Mouse (Mus musculus) layer of hippocampus, adult 2 months (tissue): Measurements from ENCODE around the gene G0s2. TPM values are rescaled to one million over a fixed set of nuclear protein-coding genes. Genes with fewer than 3 reads are reported as not detected.
"Not testable (repeated sequence)": the region's sequence is repeated elsewhere in the genome, so short reads cannot be mapped to it uniquely, and the experiment has no call there.

Experiments
- DNase-seq, 2 experiments: peaks; one replicate each; pipeline ENCODE4 v3.0.0; 2022; ENCODE audit warnings: low spot score in 2 of 2
- H3K27ac ChIP-seq: fragments of 200-600 bp; 2 replicates; pipeline ENCODE4 v1.8.1; 2022
- H3K4me3 ChIP-seq: fragments of 200-600 bp; 2 replicates; pipeline ENCODE4 v1.8.1; 2022; ENCODE audit warnings: mild to moderate bottlenecking
- CTCF ChIP-seq: fragments of 200-600 bp; conservative IDR thresholded peaks from 2 replicates; pipeline ENCODE4 v1.8.1; 2022; ENCODE audit warnings: antibody characterized with exemption, mild to moderate bottlenecking, moderate library complexity
- total RNA-seq, 2 experiments: library from RNA; stranded (reverse); gene quantifications; 2 replicates each; pipeline ENCODE4 v1.2.3; 2021

The G0s2 gene
- total RNA-seq, 2 experiments from 2014 or later = 8.5 to 10.0 TPM

- DNase-seq = no peak
- peak overlapping the region; percentile 78 for H3K27ac ChIP-seq
- H3K4me3 ChIP-seq = no peak overlapping the region
- TF ChIP-seq CTCF = no peak
Observed at GRCm38 (mm10) chr1:193256621-193257098, 16.4 kb downstream of the G0s2 start.

- TF ChIP-seq CTCF = no peak
- H3K27ac ChIP-seq = peak overlapping the region; percentile 78
- no peak overlapping the region for H3K4me3 ChIP-seq
- DNase-seq = no peak
Observed at GRCm38 (mm10) chr1:193256289-193256577, 16.8 kb downstream of the G0s2 start.

GRCm38 (mm10) chr1:193255488-193256288, 17.3 kb downstream of the G0s2 start:
- Histone ChIP-seq H3K27ac (no peak overlapping the region), H3K4me3 (no peak overlapping the region)
- TF ChIP-seq CTCF = peak; percentile 91
- DNase-seq = peak; percentile 77 to 84

GRCm38 (mm10) chr1:193255032-193255431, 18.0 kb downstream of the G0s2 start:
- TF ChIP-seq CTCF = no peak
- DNase-seq = no peak

GRCm38 (mm10) chr1:193253895-193254294, 19.1 kb downstream of the G0s2 start:
- DNase-seq, H3K4me3 ChIP-seq, H3K27ac ChIP-seq: not testable (repeated sequence)
- TF ChIP-seq CTCF = peak; percentile 35

More at GRCm38 (mm10) chr1:193255032-193255431, 18.0 kb downstream of the G0s2 start:
- H3K4me3 ChIP-seq = no peak overlapping the region
- H3K27ac ChIP-seq = no peak overlapping the region

GRCm38 (mm10) chr1:193252616-193253015, 20.4 kb downstream of the G0s2 start:
- no peak for DNase-seq
- no peak overlapping the region for H3K4me3 ChIP-seq
- no peak overlapping the region for H3K27ac ChIP-seq
- no peak for TF ChIP-seq CTCF

- TF ChIP-seq CTCF = no peak
- DNase-seq = no peak
- H3K4me3 ChIP-seq = no peak overlapping the region
- no peak overlapping the region for H3K27ac ChIP-seq
Observed at GRCm38 (mm10) chr1:193251386-193251785, 21.6 kb downstream of the G0s2 start.

GRCm38 (mm10) chr1:193250026-193250425, 23.0 kb downstream of the G0s2 start:
- TF ChIP-seq CTCF = no peak
- H3K4me3 ChIP-seq = no peak overlapping the region
- no peak for DNase-seq
- H3K27ac ChIP-seq = no peak overlapping the region

GRCm38 (mm10) chr1:193244235-193244634, 28.8 kb downstream of the G0s2 start:
- peak overlapping the region; percentile 62; the same call in 1 of the 2 replicates for H3K27ac ChIP-seq
- no peak for DNase-seq
- no peak overlapping the region for H3K4me3 ChIP-seq
- TF ChIP-seq CTCF = no peak

GRCm38 (mm10) chr1:193243571-193244193, 29.3 kb downstream of the G0s2 start:
- TF ChIP-seq CTCF = no peak
- DNase-seq = no peak
- Histone ChIP-seq H3K27ac (peak overlapping the region; percentile 77; the same call in 1 of the 2 replicates), H3K4me3 (no peak overlapping the region)

- Histone ChIP-seq H3K4me3 (no peak overlapping the region), H3K27ac (peak overlapping the region; percentile 77; the same call in 1 of the 2 replicates)
- no peak for TF ChIP-seq CTCF
- DNase-seq = no peak
Observed at GRCm38 (mm10) chr1:193242863-193243262, 30.2 kb downstream of the G0s2 start.

GRCm38 (mm10) chr1:193242238-193242637, 30.8 kb downstream of the G0s2 start:
- H3K27ac ChIP-seq = peak overlapping the region; percentile 77
- peak; percentile 90 to 95 for DNase-seq
- H3K4me3 ChIP-seq = peak overlapping the region; percentile 20; the same call in 1 of the 2 replicates
- 0 out of 2 replicates have a peak, but pooled peaks have one; percentile 6 for TF ChIP-seq CTCF

GRCm38 (mm10) chr1:193241436-193241835, 31.6 kb downstream of the G0s2 start:
- no peak for DNase-seq
- H3K4me3 ChIP-seq = no peak overlapping the region
- peak overlapping the region; percentile 48; the same call in 1 of the 2 replicates for H3K27ac ChIP-seq
- no peak for TF ChIP-seq CTCF

GRCm38 (mm10) chr1:193238426-193238825, 34.6 kb downstream of the G0s2 start:
- TF ChIP-seq CTCF = peak; percentile 62
- no peak overlapping the region for H3K4me3 ChIP-seq
- peak; percentile 31 to 32 for DNase-seq
- H3K27ac ChIP-seq = peak overlapping the region; percentile 69
